Mouse (Mus musculus): ENCODE results near the gene Sema3e. TPM values are rescaled to one million over a fixed set of nuclear protein-coding genes. Genes with fewer than 3 reads are reported as not detected.

Sema3e gene
- polyA plus RNA-seq, 2 experiments, result 3.2 to 6.4 TPM

DNA sequence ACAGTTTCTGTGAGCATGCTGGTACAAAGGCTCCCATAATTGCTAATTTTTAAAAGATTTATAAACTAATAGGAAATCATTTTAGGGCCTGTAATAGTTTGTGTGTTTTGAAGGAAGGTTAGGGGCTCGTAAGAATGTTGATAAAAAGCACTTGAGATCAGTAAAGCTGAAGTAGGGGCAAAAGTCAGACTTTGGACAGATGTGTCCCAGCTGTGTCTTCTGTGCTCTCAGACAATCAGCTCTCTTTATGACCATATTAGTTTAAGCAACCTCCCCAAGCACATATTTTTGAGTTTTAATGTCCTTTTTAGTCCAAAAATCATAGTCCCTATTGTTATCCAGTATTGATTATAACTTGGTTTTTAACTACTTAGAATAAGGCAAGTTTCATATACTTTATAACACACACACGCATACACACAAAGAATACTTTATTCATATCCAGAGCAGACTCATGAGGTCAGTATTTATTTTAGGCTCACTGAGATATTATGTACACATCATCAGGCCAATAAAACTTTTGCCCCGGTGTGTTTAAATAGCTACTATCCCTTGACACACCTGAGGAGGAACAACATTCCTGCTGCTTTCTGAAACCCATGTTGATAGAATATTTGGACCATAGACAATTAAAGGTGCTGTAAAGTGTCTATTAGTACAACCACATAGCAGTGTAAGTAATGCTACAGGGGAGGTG is 173.4 kb downstream of the Sema3e start:
- Histone ChIP-seq H3K4me3 (replicated peaks; ENCODE audit: low read length) (no peak overlapping the region), H3K9ac (ENCODE audit: low read depth, low read length, severe bottlenecking) (no peak overlapping the region), H3K4me2 (replicated peaks; ENCODE audit: low read depth, low read length, severe bottlenecking) (no peak overlapping the region), H3K4me1 (ENCODE audit: control insufficient read depth, insufficient read depth, low read length) (no peaks in the 10 kb centered on the region), H3K36me3 (ENCODE audit: control insufficient read depth, insufficient read depth, low read length) (no peaks in the 10 kb centered on the region), H3K27ac (replicated peaks; ENCODE audit: low read depth, low read length) (no peak overlapping the region), H3K9me3 (ENCODE audit: control insufficient read depth, low read length) (no peaks in the 10 kb centered on the region), H3K27me3 (ENCODE audit: control insufficient read depth, insufficient read depth, low read length) (no peaks in the 10 kb centered on the region)
- WGBS, result 49% methylated on average over 3 of the region's 3 CpGs
- TF ChIP-seq POLR2A (IDR thresholded peaks at IDR 0.05; ENCODE audit: borderline replicate concordance, extremely low read depth, insufficient read depth, insufficient read length), result no peak
- no peak for ATAC-seq (ENCODE audit: low FRiP score, low read depth)
- DNase-seq (ENCODE audit: low spot score), result no peak

DNA sequence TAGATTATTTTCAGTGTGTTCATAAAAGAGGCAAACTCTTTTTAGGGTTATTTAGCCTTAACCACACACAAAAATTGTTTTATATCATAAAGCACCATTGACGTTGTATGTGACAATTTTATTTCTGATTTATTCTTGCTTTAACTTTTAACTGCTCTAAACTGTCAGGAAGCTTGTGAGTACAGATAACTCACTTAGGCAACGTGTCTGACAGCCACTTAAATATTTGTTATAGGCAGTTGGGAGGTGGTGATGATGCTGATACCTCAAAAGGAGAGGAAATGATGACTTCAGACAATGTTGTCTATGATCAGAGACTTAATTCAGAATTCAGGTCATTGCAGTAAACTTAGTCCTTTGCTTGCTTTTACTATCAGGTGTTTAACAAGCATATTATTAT is 181.7 kb downstream of the Sema3e start:
- Histone ChIP-seq H3K9ac (ENCODE audit: low read depth, low read length, severe bottlenecking) (no peak overlapping the region), H3K27ac (replicated peaks; ENCODE audit: low read depth, low read length) (no peak overlapping the region), H3K4me2 (replicated peaks; ENCODE audit: low read depth, low read length, severe bottlenecking) (no peak overlapping the region), H3K4me1 (ENCODE audit: control insufficient read depth, insufficient read depth, low read length) (no peaks in the 10 kb centered on the region), H3K36me3 (ENCODE audit: control insufficient read depth, insufficient read depth, low read length) (no peaks in the 10 kb centered on the region), H3K27me3 (ENCODE audit: control insufficient read depth, insufficient read depth, low read length) (no peaks in the 10 kb centered on the region), H3K4me3 (replicated peaks; ENCODE audit: low read length) (no peak overlapping the region), H3K9me3 (ENCODE audit: control insufficient read depth, low read length) (no peaks in the 10 kb centered on the region)
- TF ChIP-seq POLR2A (IDR thresholded peaks at IDR 0.05; ENCODE audit: borderline replicate concordance, extremely low read depth, insufficient read depth, insufficient read length), result no peak
- ATAC-seq (ENCODE audit: low FRiP score, low read depth) (no peak), DNase-seq (ENCODE audit: low spot score) (no peak)
- WGBS, result 67% methylated on average over 2 of the region's 2 CpGs

- Histone ChIP-seq H3K4me2 (replicated peaks; ENCODE audit: low read depth, low read length, severe bottlenecking) (no peak overlapping the region), H3K9me3 (ENCODE audit: control insufficient read depth, low read length) (no peaks in the 10 kb centered on the region), H3K9ac (ENCODE audit: low read depth, low read length, severe bottlenecking) (no peak overlapping the region), H3K4me1 (ENCODE audit: control insufficient read depth, insufficient read depth, low read length) (no peaks in the 10 kb centered on the region), H3K36me3 (ENCODE audit: control insufficient read depth, insufficient read depth, low read length) (no peaks in the 10 kb centered on the region), H3K4me3 (replicated peaks; ENCODE audit: low read length) (no peak overlapping the region), H3K27me3 (ENCODE audit: control insufficient read depth, insufficient read depth, low read length) (no peaks in the 10 kb centered on the region), H3K27ac (replicated peaks; ENCODE audit: low read depth, low read length) (no peak overlapping the region)
- 68% methylated on average over 3 of the region's 3 CpGs for WGBS
- DNase-seq (ENCODE audit: low spot score), result no peak
- TF ChIP-seq POLR2A (IDR thresholded peaks at IDR 0.05; ENCODE audit: borderline replicate concordance, extremely low read depth, insufficient read depth, insufficient read length), result no peak
- ATAC-seq (ENCODE audit: low FRiP score, low read depth), result no peak
These were observed 184.9 kb downstream of the Sema3e start for GRCm38 (mm10) chr5:14209962-14210361.

- Histone ChIP-seq H3K4me2 (replicated peaks; ENCODE audit: low read depth, low read length, severe bottlenecking) (no peak overlapping the region), H3K36me3 (ENCODE audit: control insufficient read depth, insufficient read depth, low read length) (no peaks in the 10 kb centered on the region), H3K9ac (ENCODE audit: low read depth, low read length, severe bottlenecking) (no peak overlapping the region), H3K27me3 (ENCODE audit: control insufficient read depth, insufficient read depth, low read length) (no peaks in the 10 kb centered on the region), H3K4me1 (ENCODE audit: control insufficient read depth, insufficient read depth, low read length) (no peaks in the 10 kb centered on the region), H3K9me3 (ENCODE audit: control insufficient read depth, low read length) (no peaks in the 10 kb centered on the region), H3K27ac (replicated peaks; ENCODE audit: low read depth, low read length) (no peak overlapping the region), H3K4me3 (replicated peaks; ENCODE audit: low read length) (no peak overlapping the region)
- no peak for DNase-seq (ENCODE audit: low spot score)
- 56% methylated on average over 7 of the region's 7 CpGs for WGBS
- ATAC-seq (ENCODE audit: low FRiP score, low read depth), result no peak
- no peak for TF ChIP-seq POLR2A (IDR thresholded peaks at IDR 0.05; ENCODE audit: borderline replicate concordance, extremely low read depth, insufficient read depth, insufficient read length)
These were observed 191.1 kb downstream of the Sema3e start for GRCm38 (mm10) chr5:14216211-14216610.

GRCm38 (mm10) chr5:14218677-14219076 is 193.6 kb downstream of the Sema3e start:
- DNase-seq (ENCODE audit: low spot score) (peak; percentile 42), ATAC-seq (ENCODE audit: low FRiP score, low read depth) (no peak)

More at GRCm38 (mm10) chr5:14218677-14219076, 193.6 kb downstream of the Sema3e start:
- Histone ChIP-seq H3K9me3 (ENCODE audit: control insufficient read depth, low read length) (no peaks in the 10 kb centered on the region), H3K27me3 (ENCODE audit: control insufficient read depth, insufficient read depth, low read length) (no peaks in the 10 kb centered on the region), H3K9ac (ENCODE audit: low read depth, low read length, severe bottlenecking) (no peak overlapping the region), H3K4me1 (ENCODE audit: control insufficient read depth, insufficient read depth, low read length) (no peaks in the 10 kb centered on the region), H3K36me3 (ENCODE audit: control insufficient read depth, insufficient read depth, low read length) (no peaks in the 10 kb centered on the region), H3K27ac (replicated peaks; ENCODE audit: low read depth, low read length) (no peak overlapping the region), H3K4me3 (replicated peaks; ENCODE audit: low read length) (no peak overlapping the region), H3K4me2 (replicated peaks; ENCODE audit: low read depth, low read length, severe bottlenecking) (no peak overlapping the region)
- 76% methylated on average over 4 of the region's 4 CpGs for WGBS
- no peak for TF ChIP-seq POLR2A (IDR thresholded peaks at IDR 0.05; ENCODE audit: borderline replicate concordance, extremely low read depth, insufficient read depth, insufficient read length)

Data from limb, embryonic 14.5 days (tissue).